ENCODE assay signal across 14 mouse cellular contexts in genomic region chr12:80866023-80866422, GRCm38 (mm10).
"Had no signal": no experiment of that assay in that cellular context is flagged by ENCODE, and none has a peak within 500 bp of the region (broad histone marks: within the 10 kb centered on the region; RNA-seq: fewer than 3 reads in every experiment).

No protein-coding gene starts in this region.

- H3K27ac ChIP-seq: kidney, embryonic 15.5 days; left cerebral cortex, adult 2 months; limb, embryonic 10.5 days; midbrain, embryonic 12.5 days; neural tube, embryonic 15.5 days; stomach, postnatal 0 days had no signal

- H3K4me3 ChIP-seq: kidney, embryonic 15.5 days; left cerebral cortex, adult 2 months; limb, embryonic 10.5 days; midbrain, embryonic 12.5 days; myocyte; neural tube, embryonic 15.5 days had no signal

- H3K27me3 ChIP-seq: kidney, embryonic 15.5 days; midbrain, embryonic 12.5 days; neural tube, embryonic 15.5 days had no signal

- H3K9me3 ChIP-seq: kidney, embryonic 15.5 days; limb, embryonic 10.5 days; midbrain, embryonic 12.5 days; neural tube, embryonic 15.5 days had no signal

- H3K9ac ChIP-seq: kidney, embryonic 15.5 days; lung, embryonic 14.5 days; midbrain, embryonic 12.5 days; neural tube, embryonic 15.5 days had no signal

- DNase-seq: kidney, postnatal 14 days; lung, embryonic 14.5 days; lung, postnatal 10 days; lung, postnatal 4 days; thymus, adult 18-20 months; thymus, postnatal 14 days had no signal

- H3K4me2 ChIP-seq: kidney, embryonic 15.5 days; liver, embryonic 11.5 days; lung, embryonic 14.5 days; midbrain, embryonic 12.5 days; neural tube, embryonic 15.5 days had no signal
